Mouse (Mus musculus): Measurements from ENCODE around the gene Trip11.

The Trip11 gene

GRCm38 (mm10) chr12:101818608-101819370 is 94.3 kb downstream of the Trip11 start, which contains the start of gene Fbln5:
TSS of gene Fbln5 (minus strand) at chr12:101819055.
- peak; percentile 26 for DNase-seq

- no peak for DNase-seq
Observed at GRCm38 (mm10) chr12:101818246-101818607, 94.8 kb downstream of the Trip11 start.

- no peak for DNase-seq
Observed at GRCm38 (mm10) chr12:101816810-101817209, 96.3 kb downstream of the Trip11 start.

GRCm38 (mm10) chr12:101815796-101816195 is 97.3 kb downstream of the Trip11 start:
- DNase-seq, result no peak

GRCm38 (mm10) chr12:101814423-101814822 is 98.6 kb downstream of the Trip11 start:
- no peak for DNase-seq

GRCm38 (mm10) chr12:101811181-101811580 is 101.9 kb downstream of the Trip11 start:
- DNase-seq, result no peak

GRCm38 (mm10) chr12:101810515-101810914 is 102.6 kb downstream of the Trip11 start:
- no peak for DNase-seq

- DNase-seq, result no peak
Observed at GRCm38 (mm10) chr12:101807400-101807799, 105.7 kb downstream of the Trip11 start.

GRCm38 (mm10) chr12:101802445-101802844 is 110.6 kb downstream of the Trip11 start:
- no peak for DNase-seq

GRCm38 (mm10) chr12:101801744-101802143 is 111.3 kb downstream of the Trip11 start:
- no peak for DNase-seq

GRCm38 (mm10) chr12:101801051-101801450 is 112.0 kb downstream of the Trip11 start:
- DNase-seq, result no peak

GRCm38 (mm10) chr12:101798189-101798922 is 114.7 kb downstream of the Trip11 start:
- no peak for DNase-seq

- no peak for DNase-seq
Observed at GRCm38 (mm10) chr12:101794458-101794857, 118.6 kb downstream of the Trip11 start.

- DNase-seq, result no peak
Observed at GRCm38 (mm10) chr12:101793221-101793621, 119.8 kb downstream of the Trip11 start.

GRCm38 (mm10) chr12:101792684-101793083 is 120.4 kb downstream of the Trip11 start:
- no peak for DNase-seq

- no peak for DNase-seq
Observed at GRCm38 (mm10) chr12:101789767-101790166, 123.3 kb downstream of the Trip11 start.

GRCm38 (mm10) chr12:101789250-101789649 is 123.8 kb downstream of the Trip11 start:
- DNase-seq, result no peak
